Mouse (Mus musculus): Measurements from ENCODE around the gene Itpk1.

The Itpk1 gene

DNA sequence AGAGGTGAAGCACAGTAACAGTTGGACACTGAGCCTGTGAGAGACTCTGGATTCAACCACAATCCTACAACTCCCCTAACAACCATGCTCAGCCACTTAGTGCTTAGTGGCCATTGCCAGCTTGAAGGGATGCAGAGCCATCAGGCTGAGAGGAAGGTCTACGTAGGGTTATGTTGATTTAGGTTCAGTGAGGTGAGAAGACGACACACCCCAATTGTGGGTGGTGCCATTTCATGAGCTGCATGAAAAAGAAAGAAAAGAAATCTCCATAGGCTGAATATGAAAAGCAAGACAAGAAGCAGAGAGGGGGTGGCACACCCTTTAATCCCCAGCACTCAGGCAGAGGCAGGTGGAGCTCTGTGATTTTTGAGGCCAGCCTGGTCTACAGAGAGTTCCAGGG, 9.4 kb upstream of the Itpk1 start:
- DNase-seq (ENCODE audit: low read depth, low spot score) = no peak

DNA sequence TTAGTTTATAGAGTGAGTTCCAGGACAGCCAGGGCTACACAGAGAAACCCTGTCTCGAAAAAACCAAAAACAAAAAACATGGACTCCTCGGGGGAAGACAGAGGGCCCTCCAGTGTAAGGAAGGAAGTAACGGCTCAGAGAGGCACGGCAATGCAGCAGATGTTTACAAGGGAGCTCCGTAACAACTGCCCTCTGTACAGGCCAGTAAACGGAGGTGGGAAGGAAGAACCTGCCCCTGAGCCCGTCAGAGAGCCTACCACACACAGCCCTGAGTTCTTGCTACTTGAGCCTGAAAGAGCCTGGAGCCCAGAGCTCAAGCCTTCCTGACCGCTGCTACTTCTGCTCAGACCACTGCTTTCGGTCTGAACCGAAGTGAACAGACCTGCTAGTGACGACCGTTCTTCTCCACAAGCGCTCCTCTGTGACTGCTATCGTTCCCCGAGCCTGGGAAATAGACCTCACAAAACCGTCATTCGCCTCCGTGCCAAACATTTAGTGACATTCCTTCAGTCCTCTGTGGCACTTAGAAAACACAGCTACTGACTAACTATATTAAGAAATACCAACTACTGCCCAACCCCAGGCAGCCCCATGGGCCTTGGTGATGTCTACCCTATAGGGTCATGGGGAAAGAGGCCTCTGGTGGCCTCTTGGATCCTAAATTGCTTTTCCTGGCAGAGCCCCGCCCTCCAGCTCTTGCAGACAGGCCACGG, 8.6 kb upstream of the Itpk1 start:
- no peak for DNase-seq (ENCODE audit: low read depth, low spot score)

DNA sequence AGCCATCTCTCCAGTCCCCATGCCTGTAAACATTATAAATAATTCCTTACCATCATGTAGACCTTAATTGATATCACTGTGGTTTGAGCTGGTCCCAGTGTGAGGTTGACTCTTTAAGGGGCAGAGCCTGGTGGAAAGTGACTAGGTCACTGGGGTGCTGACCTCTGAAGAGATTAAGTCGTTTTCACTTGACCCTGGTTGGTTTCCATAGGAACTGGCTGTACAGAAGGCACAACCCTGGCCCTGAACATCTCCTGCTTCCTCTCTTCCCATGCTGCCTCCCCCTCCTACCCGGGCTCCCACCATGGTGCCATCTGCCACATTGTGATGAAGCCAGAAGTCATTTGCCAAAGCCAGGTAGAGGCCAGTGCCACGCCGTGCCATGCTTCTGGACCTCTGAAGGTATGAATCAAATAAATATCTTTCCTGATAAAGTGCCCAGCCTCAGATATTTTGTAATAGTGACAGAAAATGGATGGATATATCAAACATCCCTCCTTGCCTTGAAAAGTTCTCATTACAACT, 6.2 kb upstream of the Itpk1 start:
- no peak for DNase-seq (ENCODE audit: low read depth, low spot score)

DNA sequence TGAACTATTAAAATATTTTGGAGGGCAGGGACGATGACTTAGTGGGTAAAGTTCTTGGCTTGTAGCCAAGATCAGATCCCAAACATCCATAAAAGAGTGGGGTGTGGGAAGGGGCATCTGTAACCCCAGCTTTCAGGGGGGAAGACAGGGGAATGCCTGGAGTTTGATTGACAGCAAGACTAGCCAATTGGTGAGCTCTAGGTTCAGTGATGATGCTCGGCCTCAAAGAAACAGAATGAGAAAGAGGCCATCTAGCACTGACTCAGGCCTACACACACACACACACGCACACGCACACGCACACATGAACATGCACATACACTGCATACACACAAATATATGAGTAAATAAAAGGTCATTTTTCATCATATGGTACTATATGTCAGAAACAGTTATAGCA, 5.2 kb upstream of the Itpk1 start:
- DNase-seq (ENCODE audit: low read depth, low spot score) = no peak

DNA sequence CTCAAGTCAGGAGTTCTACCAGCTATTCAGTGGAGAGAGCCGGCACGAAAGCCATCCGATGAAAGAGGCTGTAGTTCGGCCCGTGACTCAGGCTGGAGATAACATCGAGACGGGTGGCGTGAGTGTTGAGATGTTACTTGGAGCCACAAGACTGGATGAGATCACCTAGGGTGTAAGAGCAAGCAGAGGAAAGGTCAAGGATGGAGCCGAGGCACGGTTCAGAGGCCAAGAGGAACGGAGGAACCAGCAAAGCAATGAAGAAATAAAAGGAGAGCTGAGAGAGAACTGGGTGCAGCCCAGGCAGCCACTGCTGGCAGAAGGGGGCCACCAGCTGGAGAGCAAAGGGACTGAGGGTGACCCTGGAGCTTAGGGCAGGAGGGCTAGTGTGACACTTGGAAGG, 3.5 kb upstream of the Itpk1 start:
- DNase-seq (ENCODE audit: low read depth, low spot score) = no peak

DNA sequence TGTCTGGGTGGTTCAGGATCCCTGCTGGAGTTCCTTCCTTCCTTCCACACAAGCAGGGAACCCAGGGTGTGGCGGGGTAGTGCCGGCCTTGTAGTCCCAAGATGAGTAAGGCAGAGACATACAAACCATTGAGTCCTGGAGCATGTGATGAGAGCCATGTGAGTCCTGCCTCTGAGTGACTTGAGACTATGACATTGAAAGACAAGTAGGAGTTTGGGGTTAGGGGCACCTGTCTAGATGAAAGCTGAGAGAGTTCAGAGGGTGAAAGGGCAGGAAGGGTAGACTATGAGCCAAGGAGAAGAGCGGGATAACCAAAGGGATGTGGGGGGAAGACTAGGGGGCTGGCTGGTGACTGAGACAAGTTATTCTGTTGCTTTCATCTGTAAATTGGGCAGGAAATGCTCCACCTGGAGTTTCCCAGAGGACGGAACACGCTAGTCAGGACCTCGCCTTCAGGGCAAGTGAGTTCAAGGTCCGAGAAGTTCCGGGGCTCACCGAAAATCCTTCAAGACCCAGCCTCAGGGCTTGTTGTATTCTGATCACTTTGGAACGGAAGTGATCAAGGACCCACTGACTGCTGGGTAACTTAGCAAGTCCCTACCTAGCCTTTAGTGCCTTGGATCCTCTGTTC, 2.2 kb upstream of the Itpk1 start:
- DNase-seq (ENCODE audit: low read depth, low spot score) = no peak

DNA sequence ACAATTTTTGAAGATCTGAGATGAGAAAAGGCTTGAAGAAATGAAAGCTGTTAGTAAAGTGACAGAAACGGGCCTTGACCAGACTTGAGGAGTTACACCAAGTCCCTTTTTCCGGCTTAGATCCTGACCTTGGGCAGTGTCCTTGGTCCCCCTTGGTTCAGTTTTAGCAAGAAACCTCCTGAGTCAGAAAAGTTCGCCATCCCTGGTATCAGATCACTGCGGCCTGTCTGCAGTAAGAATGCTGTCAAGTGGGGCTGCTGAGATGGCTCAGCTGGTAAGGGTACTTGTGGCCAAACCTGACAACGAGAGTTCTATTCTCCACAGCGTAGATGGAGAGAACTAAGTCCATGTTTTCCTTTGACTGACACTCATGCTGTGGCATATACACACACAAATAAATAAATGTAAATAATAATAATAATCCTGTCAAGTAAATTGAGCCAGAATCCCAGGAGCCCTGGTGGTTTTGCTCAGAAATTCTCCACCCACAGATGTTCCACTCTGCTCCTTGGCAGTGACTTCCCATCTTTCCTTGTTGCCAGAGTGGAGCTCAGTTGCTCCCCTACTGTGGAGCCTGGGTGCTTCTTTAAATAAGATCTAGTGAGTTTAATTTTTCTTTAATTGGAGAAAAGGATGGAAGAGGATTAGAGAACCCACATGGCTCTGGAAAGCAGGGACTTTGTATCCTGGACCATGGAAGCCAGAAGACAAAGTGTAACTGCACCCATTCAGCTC, 1.3 kb upstream of the Itpk1 start:
- DNase-seq (ENCODE audit: low read depth, low spot score) = no peak

DNA sequence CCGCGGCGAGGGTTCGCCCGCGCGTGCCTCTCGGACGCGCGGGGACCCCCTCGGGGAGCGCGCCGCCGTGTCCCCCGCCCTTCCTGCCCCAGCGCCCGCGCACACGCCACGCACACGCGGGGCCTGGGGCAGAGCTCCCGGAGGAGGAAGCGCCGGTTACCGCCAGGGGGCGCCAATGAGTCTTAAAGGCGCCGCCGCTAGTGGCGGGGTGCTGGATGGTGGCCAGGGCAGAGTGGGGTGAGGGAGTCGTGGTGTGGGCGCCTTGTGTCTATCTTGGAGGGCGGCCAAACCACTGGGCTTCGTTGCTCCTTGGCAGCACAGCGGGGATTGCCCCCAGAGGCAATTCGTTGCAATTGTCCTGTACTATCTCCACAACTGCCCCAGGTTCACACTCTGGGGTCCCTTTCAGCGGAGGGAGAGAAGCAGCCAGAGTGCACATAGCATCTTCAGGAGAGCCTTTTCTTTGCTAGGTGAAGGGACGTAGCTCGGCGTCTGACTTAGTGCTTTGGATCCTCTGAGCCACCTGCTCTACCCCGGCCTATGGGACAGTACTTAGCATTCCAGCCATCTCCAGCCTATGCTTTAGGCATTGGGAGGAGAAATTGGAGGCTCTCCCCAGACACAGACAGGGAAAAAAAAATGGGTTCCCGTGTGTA, 614 bp upstream of the Itpk1 start:
- DNase-seq (ENCODE audit: low read depth, low spot score) = peak; percentile 93

DNA sequence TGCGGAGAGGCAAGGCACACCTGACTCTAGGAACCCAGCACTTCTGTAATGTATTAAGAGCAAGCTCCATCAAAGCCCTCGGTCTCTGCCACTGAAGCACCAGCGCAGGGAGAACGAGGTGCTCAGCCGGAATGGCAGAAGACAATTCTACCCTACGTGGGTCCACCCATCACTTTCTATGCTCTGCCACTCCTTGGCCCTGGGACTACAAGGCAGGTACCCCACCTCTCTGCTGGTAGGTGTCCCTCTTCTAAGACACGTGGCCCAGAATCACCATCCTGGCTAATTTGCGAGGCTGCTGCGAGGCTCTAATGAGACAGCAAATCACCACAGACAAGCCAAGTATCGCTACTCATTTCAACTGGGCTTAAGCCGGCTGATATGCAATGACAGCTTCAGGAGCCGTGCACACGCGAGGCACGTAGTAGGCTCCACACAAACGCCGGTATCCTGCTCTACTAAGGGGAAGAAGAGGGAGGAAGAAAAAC, 765 bp downstream of the Itpk1 start:
- DNase-seq (ENCODE audit: low read depth, low spot score) = peak; percentile 58

DNA sequence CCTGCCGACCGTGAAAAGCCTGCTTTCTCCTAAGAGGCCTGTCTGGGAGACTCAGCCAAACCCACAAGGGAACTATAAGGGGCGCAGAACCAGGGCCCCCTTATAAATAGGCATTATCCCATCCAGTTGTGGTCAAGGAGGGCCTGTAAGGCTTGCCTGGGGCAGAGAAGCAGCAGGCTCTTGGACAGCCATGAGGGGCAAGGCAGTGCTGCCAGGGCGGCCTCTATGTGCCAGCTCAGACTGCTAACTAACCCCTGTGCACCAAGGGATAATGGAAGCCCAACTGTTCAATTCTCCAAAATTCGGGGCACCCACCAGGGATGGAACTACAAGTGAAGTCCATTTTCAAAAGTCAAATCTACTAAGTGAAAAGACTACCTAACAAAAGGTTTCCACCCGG, 1.3 kb downstream of the Itpk1 start:
- peak; percentile 17 for DNase-seq (ENCODE audit: low read depth, low spot score)

DNA sequence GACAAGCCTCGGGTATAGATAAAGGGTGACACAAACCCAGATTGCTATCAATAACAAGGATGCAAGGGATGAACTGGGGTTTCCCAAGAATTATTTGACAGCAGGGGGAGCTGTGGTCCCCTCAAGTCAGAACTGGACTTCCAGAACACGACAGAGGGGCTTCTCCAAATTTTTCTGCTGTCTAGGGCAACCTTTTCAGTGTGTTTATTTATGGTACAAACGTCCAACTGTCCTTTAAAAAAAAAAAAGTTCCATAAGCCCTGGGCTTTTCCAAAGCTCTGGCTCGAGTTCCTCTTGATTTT, 1.7 kb downstream of the Itpk1 start:
- DNase-seq (ENCODE audit: low read depth, low spot score) = peak; percentile 36

DNA sequence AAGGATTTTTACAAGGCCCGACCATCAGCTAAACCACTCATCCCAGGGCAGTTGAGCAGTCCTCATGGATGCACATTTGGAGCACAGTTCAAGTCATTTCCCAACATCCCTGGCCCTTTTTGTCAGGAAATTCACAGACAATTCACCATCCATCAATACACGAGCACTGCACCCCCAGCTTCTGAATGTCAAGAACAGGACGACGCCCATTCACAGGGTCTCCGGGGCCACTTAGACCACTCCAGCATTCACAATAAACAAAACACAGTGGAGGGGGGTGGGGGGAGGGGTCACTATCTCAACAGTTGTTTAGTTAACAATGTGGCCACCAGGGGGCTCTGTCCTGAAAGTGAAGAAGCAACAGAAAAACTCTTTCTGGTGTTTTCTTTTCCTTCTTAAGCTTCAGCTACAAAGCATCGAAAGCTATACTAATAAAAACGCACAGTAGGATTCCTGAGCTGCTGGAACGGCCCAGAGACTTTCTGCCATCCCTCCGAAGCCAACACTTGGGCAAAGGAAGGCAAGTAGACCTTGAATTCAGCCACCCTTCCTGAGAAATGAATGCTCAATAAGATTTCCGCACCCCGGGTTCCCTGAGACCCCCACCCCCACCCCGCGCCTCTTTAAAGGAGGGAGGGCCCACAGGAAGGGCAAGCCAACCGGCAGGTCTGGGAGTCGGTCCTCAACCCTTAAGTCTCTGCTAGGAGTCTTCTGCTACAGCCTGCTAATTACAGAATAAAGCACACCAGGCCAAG, 2.2 kb downstream of the Itpk1 start:
- peak; percentile 92 for DNase-seq (ENCODE audit: low read depth, low spot score)

DNA sequence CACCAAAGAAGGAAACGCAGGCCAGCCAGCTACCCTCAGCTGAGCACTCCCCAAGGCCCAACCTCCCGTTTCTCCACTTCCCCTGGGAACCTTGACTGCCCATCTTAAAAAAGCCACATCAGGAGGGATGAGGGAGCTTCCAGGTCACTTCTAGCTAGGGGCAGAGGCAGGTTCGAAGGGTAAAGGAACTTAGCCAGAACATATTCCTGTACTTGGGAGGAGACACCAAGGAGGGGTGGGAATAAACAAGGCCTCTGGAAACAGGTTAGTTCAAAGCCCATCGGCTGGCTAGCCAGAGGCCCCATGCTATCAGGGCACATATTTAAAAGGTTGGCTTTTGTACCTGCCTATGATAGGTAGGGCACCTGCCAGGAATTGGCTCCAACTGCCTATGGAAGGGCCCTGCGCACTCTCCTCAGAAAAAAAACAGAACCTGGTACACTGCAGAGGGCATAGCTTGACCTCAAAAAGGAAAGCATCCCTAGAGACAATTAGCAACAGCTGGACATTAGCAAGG, 3.0 kb downstream of the Itpk1 start:
- DNase-seq (ENCODE audit: low read depth, low spot score) = no peak

DNA sequence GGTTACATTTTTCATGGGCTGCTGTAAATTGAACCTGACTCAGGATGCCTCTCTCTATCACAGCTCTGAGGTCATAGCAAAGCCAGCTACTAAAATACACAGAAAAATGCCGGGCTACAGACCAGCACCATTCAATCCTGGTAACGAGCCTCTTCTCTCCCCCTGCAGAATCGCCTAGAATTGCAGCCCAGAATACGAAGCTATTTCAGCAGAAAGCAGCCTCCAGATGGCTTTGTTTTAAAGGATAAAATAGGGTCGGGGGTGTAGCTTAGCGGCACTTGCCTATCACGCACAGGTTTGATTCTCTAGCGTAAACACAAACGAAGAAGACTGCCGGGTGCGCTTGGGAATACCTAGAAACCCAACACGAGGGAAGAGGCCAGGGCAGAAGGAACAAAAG, 4.3 kb downstream of the Itpk1 start:
- no peak for DNase-seq (ENCODE audit: low read depth, low spot score)

DNA sequence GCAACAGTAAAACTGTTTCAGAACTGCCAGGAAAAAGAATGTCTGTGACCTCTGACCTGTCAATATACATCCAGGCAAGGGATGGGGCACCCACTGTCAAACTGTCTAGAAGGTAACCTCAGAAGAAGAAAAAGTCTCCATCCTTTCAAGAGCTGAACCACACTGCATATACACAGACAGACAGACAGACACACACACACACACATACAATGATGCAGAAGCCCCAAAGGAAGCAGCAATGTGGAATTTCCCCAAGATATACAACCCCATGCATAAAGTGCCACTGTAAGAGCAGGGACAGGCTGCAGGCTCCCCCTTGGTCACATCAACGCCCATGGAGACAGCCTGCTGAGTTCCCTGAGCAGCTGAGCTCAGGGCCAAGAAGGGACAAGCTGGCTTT, 5.6 kb downstream of the Itpk1 start:
- DNase-seq (ENCODE audit: low read depth, low spot score) = peak; percentile 57

DNA sequence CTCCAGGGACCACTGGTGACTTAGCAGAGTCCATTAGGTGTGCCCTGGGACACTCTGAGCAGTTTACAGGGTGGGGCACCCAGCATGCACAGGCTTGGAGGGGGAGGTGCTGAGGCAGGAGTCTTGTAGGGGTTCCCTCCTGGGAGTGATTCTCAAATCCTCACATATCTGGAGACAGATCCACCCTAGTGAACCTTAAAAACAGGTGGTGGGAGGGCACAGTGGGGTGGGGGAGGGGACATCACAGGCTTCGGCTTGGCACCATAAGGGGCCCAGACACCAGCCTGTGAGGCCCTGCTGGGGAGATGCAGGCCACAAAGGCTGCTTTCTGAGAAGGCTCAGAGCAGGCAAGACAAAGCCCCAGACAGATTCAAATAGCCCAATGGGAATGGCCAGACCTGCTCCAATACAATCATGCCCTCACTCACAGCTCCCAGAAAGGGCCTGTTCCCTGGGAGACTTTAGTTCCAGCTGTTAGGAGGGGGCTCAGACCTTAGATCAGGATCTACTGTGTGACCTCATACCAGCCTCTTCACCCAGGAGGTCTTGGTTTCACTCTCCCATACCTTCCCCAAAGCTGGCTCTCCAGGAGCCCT, 6.5 kb downstream of the Itpk1 start:
- DNase-seq (ENCODE audit: low read depth, low spot score) = peak; percentile 52

DNA sequence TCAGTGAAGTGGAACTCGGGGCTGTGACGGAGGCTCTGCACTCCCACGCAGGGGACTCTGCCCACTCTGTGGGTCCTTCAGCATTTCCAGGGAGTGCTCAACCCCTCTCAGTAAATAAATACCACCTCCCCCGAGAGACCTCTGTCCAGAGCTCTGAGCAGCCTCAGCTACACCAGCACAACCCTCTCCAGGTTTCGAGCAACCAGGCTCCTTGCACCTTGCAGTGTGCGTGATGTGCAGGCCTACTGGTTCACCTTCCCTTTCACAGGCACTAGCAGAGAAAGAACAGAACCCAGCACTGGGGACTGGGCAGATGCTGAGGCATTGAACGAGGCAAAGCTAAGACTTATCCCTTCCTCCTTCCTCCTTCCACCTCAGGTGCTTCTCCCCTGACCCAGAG, 7.3 kb downstream of the Itpk1 start:
- DNase-seq (ENCODE audit: low read depth, low spot score) = peak; percentile 16

DNA sequence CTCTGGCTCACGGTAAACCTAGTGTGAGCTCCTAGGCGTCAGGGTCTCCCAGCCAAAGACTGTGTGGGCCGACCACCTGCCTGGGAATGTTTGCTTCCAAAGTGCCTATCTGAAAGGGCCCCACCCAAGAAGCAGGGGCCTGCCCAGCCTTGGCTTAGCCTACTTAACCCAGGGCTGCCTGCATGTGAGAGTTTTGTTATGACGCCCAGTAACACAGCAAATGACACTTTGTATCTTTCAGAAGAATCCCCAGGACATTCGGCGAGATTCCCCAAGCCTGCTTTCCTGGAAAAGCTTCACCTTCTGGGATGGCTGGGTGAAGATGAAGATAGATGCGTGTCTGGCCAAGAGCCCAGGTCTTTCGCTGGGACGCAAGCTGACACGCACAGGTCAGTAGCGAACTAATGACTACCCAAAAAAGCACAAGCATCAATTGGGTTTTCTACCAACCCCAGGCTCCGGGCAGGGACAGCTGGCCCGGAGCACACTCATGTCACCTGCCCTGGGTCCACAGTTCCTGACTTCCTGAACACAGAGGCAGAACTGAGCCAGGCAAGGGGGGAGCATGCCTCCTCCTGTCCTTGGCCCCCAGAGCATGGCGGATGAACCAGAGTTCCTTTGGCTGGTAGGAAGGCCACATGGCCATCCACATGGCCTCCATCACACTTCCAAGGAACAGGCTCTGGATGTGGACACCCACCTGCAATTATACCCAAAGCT, 7.9 kb downstream of the Itpk1 start:
- DNase-seq (ENCODE audit: low read depth, low spot score) = no peak

DNA sequence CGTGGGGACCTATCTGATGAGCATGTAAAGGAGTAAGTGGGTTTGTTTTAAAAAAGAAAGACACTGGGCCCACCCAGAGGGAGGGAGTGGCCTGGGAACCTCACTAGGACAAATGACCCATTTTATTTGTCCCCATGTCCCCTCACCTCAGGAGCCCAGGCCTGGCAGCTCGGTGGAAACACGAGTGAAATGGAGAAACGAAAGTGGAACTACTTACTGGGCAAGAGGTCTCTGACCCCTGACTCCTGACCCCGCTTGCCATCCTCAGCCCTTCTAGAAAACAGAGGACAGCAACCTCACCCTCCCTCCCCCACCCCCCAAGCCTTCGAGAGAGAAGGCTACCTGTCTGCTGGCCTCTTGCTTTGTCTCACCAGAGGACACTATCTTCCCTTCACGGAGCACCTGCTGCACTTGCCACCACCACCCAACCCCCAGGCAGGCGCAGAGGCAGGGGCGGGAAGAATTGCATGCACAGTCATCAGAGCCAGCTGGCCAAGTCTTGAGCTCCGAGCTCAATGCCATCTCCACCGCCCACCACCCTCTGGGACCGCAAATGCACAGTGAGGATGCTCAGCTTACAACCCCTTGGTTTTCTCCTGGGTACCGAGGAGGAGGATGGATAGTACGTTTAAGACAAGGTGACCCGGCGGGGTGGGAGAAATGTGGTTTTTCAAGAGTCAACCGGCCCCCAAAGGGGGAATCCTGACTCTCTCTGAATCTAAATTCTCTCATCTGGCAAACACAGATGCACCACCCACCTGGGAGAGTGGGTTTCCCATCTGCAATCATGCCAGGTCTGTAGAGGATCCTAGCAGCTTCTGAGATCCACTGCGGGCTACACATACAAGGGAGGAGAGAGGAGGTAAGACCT, 9.1 kb downstream of the Itpk1 start:
- peak; percentile 64 for DNase-seq (ENCODE audit: low read depth, low spot score)

All from CD4-positive, CD25-positive, alpha-beta regulatory T cell, adult 2 months (primary cell).